Mouse (Mus musculus): ENCODE data around the gene Tmigd1.

Tmigd1 gene

GRCm38 (mm10) chr11:76901579-76902361 is at the start of gene Tmigd1:
Gene Tmigd1 (plus strand): TSS chr11:76902159.
- DNase-seq (ENCODE audit: low read depth): no peak

- DNase-seq (ENCODE audit: low read depth): no peak
Observed at GRCm38 (mm10) chr11:76854475-76855341, 47.3 kb upstream of the Tmigd1 start.

- DNase-seq (ENCODE audit: low read depth): no peak
Observed at GRCm38 (mm10) chr11:76856601-76857000, 45.4 kb upstream of the Tmigd1 start.

GRCm38 (mm10) chr11:76857111-76857510 is 44.8 kb upstream of the Tmigd1 start:
- DNase-seq (ENCODE audit: low read depth): no peak

GRCm38 (mm10) chr11:76858781-76859180 is 43.2 kb upstream of the Tmigd1 start:
- DNase-seq (ENCODE audit: low read depth): no peak

- DNase-seq (ENCODE audit: low read depth): no peak
Observed at GRCm38 (mm10) chr11:76859261-76859660, 42.7 kb upstream of the Tmigd1 start.

GRCm38 (mm10) chr11:76861185-76861584 is 40.8 kb upstream of the Tmigd1 start:
- no peak for DNase-seq (ENCODE audit: low read depth)

GRCm38 (mm10) chr11:76872556-76873234 is 29.3 kb upstream of the Tmigd1 start:
- DNase-seq (ENCODE audit: low read depth): peak; percentile 49

GRCm38 (mm10) chr11:76873865-76874264 is 28.1 kb upstream of the Tmigd1 start:
- peak; percentile 39 for DNase-seq (ENCODE audit: low read depth)

GRCm38 (mm10) chr11:76874766-76875165 is 27.2 kb upstream of the Tmigd1 start:
- peak; percentile 41 for DNase-seq (ENCODE audit: low read depth)

GRCm38 (mm10) chr11:76879816-76880215 is 22.1 kb upstream of the Tmigd1 start:
- DNase-seq (ENCODE audit: low read depth): peak; percentile 61

- no peak for DNase-seq (ENCODE audit: low read depth)
Observed at GRCm38 (mm10) chr11:76884451-76884850, 17.5 kb upstream of the Tmigd1 start.

GRCm38 (mm10) chr11:76889339-76890164 is 12.4 kb upstream of the Tmigd1 start:
- DNase-seq (ENCODE audit: low read depth): peak; percentile 68

GRCm38 (mm10) chr11:76891171-76891570 is 10.8 kb upstream of the Tmigd1 start:
- peak; percentile 64 for DNase-seq (ENCODE audit: low read depth)

GRCm38 (mm10) chr11:76891738-76892349 is 10.1 kb upstream of the Tmigd1 start:
- peak; percentile 56 for DNase-seq (ENCODE audit: low read depth)

GRCm38 (mm10) chr11:76892972-76893371 is 9.0 kb upstream of the Tmigd1 start:
- peak; percentile 10 for DNase-seq (ENCODE audit: low read depth)

GRCm38 (mm10) chr11:76893570-76893969 is 8.4 kb upstream of the Tmigd1 start:
- DNase-seq (ENCODE audit: low read depth): no peak

- DNase-seq (ENCODE audit: low read depth): peak; percentile 76
Observed at GRCm38 (mm10) chr11:76894240-76894639, 7.7 kb upstream of the Tmigd1 start.

GRCm38 (mm10) chr11:76896360-76896759 is 5.6 kb upstream of the Tmigd1 start:
- DNase-seq (ENCODE audit: low read depth): no peak

GRCm38 (mm10) chr11:76897126-76897525 is 4.8 kb upstream of the Tmigd1 start:
- no peak for DNase-seq (ENCODE audit: low read depth)

- no peak for DNase-seq (ENCODE audit: low read depth)
Observed at GRCm38 (mm10) chr11:76897871-76898270, 4.1 kb upstream of the Tmigd1 start.

All from induced T-regulatory cell, adult 2 months (primary cell).